Mouse (Mus musculus): Measurements from ENCODE around the gene Psme1. TPM values are rescaled to one million over a fixed set of nuclear protein-coding genes. Genes with fewer than 3 reads are reported as not detected.
A peak's percentile ranks its signal among the peaks of the same experiment; 100 is the strongest.

Gene Psme1
- total RNA-seq (2021), result 10 to 100 TPM; 44.9 to 56.5 TPM
- long read RNA-seq, experiment 1, transcript Psme1-208 (11 exons, 1,112 nt), result major isoform, 9 of 12 reads
- long read RNA-seq, experiment 1, partial matches to known transcripts, result 1 of 12 reads
- long read RNA-seq, experiment 1, other reads (novel, unspliced or antisense), result 0 of 12 reads
- long read RNA-seq, experiment 2, transcript Psme1-208 (11 exons, 1,112 nt), result major isoform, 8 of 13 reads
- long read RNA-seq, experiment 2, partial matches to known transcripts, result 2 of 13 reads
- long read RNA-seq, experiment 2, other reads (novel, unspliced or antisense), result 1 of 13 reads

DNA sequence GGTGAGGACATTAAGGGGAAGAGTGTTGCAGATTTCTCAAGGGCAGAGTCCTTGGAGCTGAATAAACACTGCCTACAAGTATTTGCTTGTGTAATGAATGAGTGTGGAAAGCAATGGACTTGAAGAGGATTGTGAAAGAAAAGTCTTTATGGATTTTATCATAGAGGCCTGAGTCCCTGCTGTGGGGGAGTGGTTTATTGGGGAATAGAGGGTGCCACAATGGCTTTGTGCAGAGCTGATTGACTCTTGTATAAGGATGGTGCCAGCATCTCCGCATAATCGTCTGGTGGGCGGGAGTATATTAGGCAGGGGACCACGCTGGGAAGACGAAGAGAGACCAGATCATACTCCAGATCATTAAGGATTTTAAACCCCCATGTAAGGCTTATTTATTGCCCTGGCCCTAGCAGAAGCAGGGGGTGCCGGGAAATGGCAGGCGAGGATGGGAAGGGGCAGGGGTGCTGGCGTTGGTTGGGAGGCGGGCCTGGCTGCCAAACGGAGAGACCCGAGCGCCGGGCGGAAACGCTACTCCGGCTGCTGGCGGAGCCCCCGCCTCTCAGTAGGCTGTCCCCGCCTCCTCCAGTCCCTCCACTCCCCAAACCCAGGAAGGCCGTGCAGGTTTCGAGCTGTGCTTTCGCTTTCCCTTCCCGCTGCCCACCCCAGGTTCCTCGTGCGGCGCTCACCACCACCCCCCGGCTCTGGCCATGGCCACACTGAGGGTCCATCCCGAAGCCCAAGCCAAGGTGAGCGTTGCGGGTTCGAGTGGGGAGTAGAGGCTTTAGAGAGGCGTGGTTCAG lies at the start of gene Psme1:
TSS of gene Psme1 (plus strand) at position 253 of the 797 bp plus-strand sequence.
- intact Hi-C loops (cut with DNase I), result no loop called here
- DNase-seq (ENCODE audit: low spot score in 2 of 2), result peak; percentile 67 to 75

- intact Hi-C loops (cut with DNase I), result loop anchor here (5.0 kb wide), 1 partner anchor 39 kb away; no protein-coding TSS in a partner anchor
- DNase-seq (ENCODE audit: low spot score in 2 of 2), result peak in 1 of 2 experiments; percentile 54
Measured at GRCm38 (mm10) chr14:55536116-55536745, 41.7 kb upstream of the Psme1 start.

GRCm38 (mm10) chr14:55540067-55540786 lies 37.7 kb upstream of the Psme1 start, which contains the start of gene Pck2:
Gene Pck2 (plus strand): TSS chr14:55540266.
- DNase-seq (ENCODE audit: low spot score in 2 of 2), result peak; percentile 69
- intact Hi-C loops (cut with DNase I), result loop anchor here (10.0 kb wide), 1 partner anchor 395 kb away; no protein-coding TSS in a partner anchor

DNA sequence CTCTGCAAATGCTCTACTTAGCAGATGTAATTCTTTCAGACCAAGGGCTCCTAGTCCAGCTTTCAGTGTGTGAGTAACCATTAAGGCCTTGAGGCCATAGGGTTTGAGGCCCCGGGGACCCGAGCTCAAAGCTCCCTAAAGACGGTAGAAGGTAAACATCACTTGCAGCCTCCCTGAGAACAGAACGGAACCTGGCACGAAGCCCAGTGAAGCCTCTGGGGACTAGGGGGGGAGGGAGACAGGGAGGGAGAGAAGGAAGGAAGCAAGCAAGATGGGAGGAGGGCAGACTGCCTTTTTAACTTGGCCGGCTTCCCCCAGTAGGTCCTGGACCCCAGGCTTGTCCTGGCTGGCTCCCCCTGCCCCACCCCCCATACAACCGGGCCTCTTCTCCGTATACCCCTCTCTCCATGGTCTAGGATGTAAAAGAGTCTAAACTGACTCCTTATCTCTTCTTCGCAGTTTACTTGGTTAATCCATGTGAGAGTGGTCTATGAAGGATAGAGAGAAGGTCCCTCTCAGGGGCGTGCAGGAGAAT lies 37.1 kb upstream of the Psme1 start:
- intact Hi-C loops (cut with DNase I), result loop anchor here (10.0 kb wide), 1 partner anchor 396 kb away; no protein-coding TSS in a partner anchor
- DNase-seq (ENCODE audit: low spot score in 2 of 2), result peak; percentile 74

DNA sequence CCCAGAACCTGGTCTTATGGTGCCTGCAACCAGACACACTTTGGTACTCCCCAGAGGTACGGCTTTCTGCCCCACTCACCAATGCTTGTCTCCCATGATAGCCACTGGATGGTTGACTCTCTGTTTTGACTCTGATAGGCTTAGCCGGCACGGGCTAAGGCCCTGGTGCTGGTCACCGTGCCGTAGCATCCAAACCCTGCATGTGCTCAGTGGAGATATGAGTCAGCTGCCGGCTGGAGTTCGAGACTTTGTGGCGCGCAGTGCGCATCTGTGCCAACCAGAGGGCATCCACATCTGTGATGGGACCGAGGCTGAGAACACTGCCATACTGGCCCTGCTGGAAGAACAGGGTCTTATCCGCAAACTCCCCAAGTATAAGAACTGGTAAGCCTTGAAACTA lies 35.7 kb upstream of the Psme1 start:
- DNase-seq (ENCODE audit: low spot score in 2 of 2), result no peak
- intact Hi-C loops (cut with DNase I), result loop anchor here (10.0 kb wide), 1 partner anchor 397 kb away; no protein-coding TSS in a partner anchor

- DNase-seq (ENCODE audit: low spot score in 2 of 2), result peak in 1 of 2 experiments; percentile 12
- intact Hi-C loops (cut with DNase I), result loop anchor here (10.0 kb wide), 1 partner anchor 400 kb away; no protein-coding TSS in a partner anchor
Measured at GRCm38 (mm10) chr14:55544334-55544733, 33.6 kb upstream of the Psme1 start.

- intact Hi-C loops (cut with DNase I), result no loop called here
- no peak for DNase-seq (ENCODE audit: low spot score in 2 of 2)
Measured at GRCm38 (mm10) chr14:55550191-55550590, 27.7 kb upstream of the Psme1 start.

GRCm38 (mm10) chr14:55551347-55551746 lies 26.6 kb upstream of the Psme1 start:
- no peak for DNase-seq (ENCODE audit: low spot score in 2 of 2)
- intact Hi-C loops (cut with DNase I), result no loop called here

- DNase-seq (ENCODE audit: low spot score in 2 of 2), result no peak
- intact Hi-C loops (cut with DNase I), result no loop called here
Measured at GRCm38 (mm10) chr14:55551794-55552193, 26.1 kb upstream of the Psme1 start.

- no peak for DNase-seq (ENCODE audit: low spot score in 2 of 2)
- intact Hi-C loops (cut with DNase I), result no loop called here
Measured at GRCm38 (mm10) chr14:55554635-55555034, 23.3 kb upstream of the Psme1 start.

- intact Hi-C loops (cut with DNase I), result no loop called here
- no peak for DNase-seq (ENCODE audit: low spot score in 2 of 2)
Measured at GRCm38 (mm10) chr14:55555788-55556187, 22.1 kb upstream of the Psme1 start.

GRCm38 (mm10) chr14:55557003-55557402 lies 20.9 kb upstream of the Psme1 start:
- DNase-seq (ENCODE audit: low spot score in 2 of 2), result peak; percentile 72 to 73

GRCm38 (mm10) chr14:55557587-55557986 lies 20.3 kb upstream of the Psme1 start:
- intact Hi-C loops (cut with DNase I), result loop anchor here (1.0 kb wide), 1 partner anchor 64 kb away; no protein-coding TSS in a partner anchor
- no peak for DNase-seq (ENCODE audit: low spot score in 2 of 2)

More at GRCm38 (mm10) chr14:55557003-55557402, 20.9 kb upstream of the Psme1 start:
- intact Hi-C loops (cut with DNase I), result loop anchor here (1.0 kb wide), 1 partner anchor 64 kb away; no protein-coding TSS in a partner anchor

- intact Hi-C loops (cut with DNase I), result no loop called here
Measured at GRCm38 (mm10) chr14:55558740-55559448, 19.0 kb upstream of the Psme1 start.

DNA sequence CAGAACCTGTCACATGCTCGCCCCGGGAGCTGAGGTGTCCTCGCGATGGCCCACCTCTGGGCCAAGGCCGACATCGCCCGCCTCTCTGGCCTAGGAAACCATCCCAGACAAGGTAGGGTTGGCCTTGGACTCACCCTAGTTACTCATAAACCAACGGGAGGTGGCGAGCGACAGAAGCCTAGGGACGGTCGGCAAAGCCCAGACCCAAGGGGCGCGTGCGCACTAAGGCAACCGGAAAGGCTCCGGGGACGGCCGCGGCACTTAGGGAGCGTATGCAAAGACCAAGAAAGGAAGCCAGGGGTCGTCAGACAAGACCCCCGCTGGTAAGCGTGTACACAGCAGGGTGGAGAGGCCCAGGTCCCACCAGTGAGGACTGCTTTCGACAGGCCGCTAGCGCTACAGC lies 18.1 kb upstream of the Psme1 start, which contains the start of gene Dcaf11:
TSS of gene Dcaf11 (plus strand) at position 208 of the 403 bp plus-strand sequence.
- intact Hi-C loops (cut with DNase I), result no loop called here
- peak; percentile 89 to 90 for DNase-seq (ENCODE audit: low spot score in 2 of 2)

More at GRCm38 (mm10) chr14:55558740-55559448, 19.0 kb upstream of the Psme1 start:
- no peak for DNase-seq (ENCODE audit: low spot score in 2 of 2)

DNA sequence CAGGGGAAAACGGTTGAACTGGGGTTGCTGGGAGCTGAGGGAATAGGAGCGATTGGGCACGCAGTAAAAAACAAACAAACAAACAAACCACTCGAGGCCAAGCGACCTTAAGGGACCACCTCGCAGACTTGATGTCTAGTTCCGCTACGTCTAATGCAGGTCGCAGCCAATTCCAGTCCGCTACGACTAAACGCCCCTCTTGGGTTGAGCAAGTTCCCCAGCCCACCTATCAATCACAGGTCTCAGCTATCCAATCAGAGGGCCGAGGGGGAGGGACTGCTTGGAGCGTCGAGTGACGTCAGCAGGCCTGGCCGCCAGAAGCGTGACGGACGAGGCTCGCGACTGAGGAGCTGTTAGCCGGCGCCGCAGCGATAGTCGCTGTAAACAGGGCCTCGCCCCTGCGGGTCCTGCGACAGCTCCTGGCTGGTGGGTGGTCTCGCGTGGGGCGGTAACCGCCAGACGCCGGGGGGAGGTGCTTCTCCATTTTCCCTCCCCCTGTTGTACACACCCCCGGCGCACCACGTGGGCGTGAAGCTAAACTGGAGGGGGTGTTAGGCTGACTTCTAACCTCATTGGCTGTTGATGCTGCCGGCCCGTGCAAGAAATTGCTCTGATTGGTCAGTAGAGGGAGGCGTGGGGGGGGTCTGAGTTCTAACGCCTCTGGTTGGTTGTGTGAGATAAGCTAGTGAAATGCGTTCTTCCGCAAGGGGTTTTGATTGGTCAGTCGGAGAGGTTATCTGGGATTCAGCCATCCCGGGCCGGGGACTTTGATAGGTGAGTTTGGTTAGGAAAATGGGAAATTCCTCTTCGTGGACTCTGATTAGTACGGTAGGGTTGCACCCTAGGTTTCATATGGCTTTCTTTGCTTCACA lies 17.5 kb upstream of the Psme1 start, which contains the start of gene A730061H03Rik:
TSS of gene A730061H03Rik (minus strand) at position 205 of the 872 bp plus-strand sequence.
- DNase-seq (ENCODE audit: low spot score in 2 of 2), result peak; percentile 98 to 100
- intact Hi-C loops (cut with DNase I), result no loop called here

DNA sequence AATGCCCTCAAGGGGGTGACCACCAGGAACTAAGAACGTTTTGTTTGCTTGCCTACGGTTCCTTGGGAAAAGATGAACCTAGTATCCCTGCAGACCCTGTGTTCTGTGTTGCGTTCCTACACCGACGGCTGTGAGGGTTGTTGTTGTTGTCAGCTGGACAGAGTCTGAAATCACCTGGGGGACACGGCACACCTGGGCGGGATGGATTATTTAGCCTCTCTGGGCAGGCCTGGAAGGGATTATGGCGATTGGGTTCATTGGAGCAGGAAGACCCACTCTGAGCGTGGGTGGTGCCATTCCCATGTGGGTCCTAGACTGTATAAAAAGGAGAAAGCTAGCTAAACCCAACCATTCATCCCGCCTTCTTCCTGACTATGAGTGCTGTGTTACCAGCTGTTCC lies 16.1 kb upstream of the Psme1 start:
- no peak for DNase-seq (ENCODE audit: low spot score in 2 of 2)
- intact Hi-C loops (cut with DNase I), result no loop called here
